Mouse (Mus musculus) G1E (cell line): Measurements from ENCODE around the gene Eed. TPM values are rescaled to one million over a fixed set of nuclear protein-coding genes. Genes with fewer than 3 reads are reported as not detected.
A peak's percentile ranks its signal among the peaks of the same experiment; 100 is the strongest.

ENCODE experiments used
- ATAC-seq: 2 replicates; pipeline ENCODE4 v1.8.0; 2016; ENCODE audit warnings: mild to moderate bottlenecking; ENCODE audit not compliant: insufficient number of reproducible peaks, poor library complexity, low FRiP score, severe bottlenecking; ENCODE audit errors: extremely low read depth
- DNase-seq: peaks from one replicate; pipeline ENCODE4 v3.0.0; 2012; ENCODE audit warnings: low spot score
- H3K27me3 ChIP-seq: 2 replicates; pipeline ENCODE4 v1.6.1; 2012; ENCODE audit warnings: mild to moderate bottlenecking, low read length, inconsistent platforms; ENCODE audit not compliant: insufficient read depth
- H3K36me3 ChIP-seq: replicated peaks from 2 replicates; pipeline ENCODE3; 2012; ENCODE audit warnings: mild to moderate bottlenecking, inconsistent platforms
- H3K4me1 ChIP-seq: 2 replicates; pipeline ENCODE4 v1.6.1; 2012; ENCODE audit warnings: low read depth, low read length, inconsistent platforms, mixed read lengths; ENCODE audit not compliant: insufficient read depth
- H3K4me3 ChIP-seq: 2 replicates; pipeline ENCODE4 v1.5.1; 2012; ENCODE audit warnings: low read depth, mild to moderate bottlenecking, inconsistent platforms, low read length, moderate library complexity, mixed read lengths
- H3K9me3 ChIP-seq: replicated peaks from 2 replicates; pipeline ENCODE4 v1.6.1; 2012; ENCODE audit warnings: inconsistent platforms
- CTCF ChIP-seq: IDR thresholded peaks from 2 replicates; pipeline ENCODE4 v1.5.1; 2012; ENCODE audit warnings: low read depth, low read length, inconsistent platforms, mixed read lengths
- GATA1 ChIP-seq: IDR thresholded peaks from 2 replicates; pipeline ENCODE4 v1.6.1; 2012; ENCODE audit warnings: borderline replicate concordance, low read length, inconsistent platforms, mixed read lengths
- GATA2 ChIP-seq: IDR thresholded peaks from 2 replicates; pipeline ENCODE4 v1.6.1; 2012; ENCODE audit warnings: low read depth, low read length, inconsistent platforms, borderline replicate concordance
- POLR2AphosphoS5 ChIP-seq: IDR thresholded peaks from 2 replicates; pipeline ENCODE4 v1.6.1; 2012; ENCODE audit warnings: low read depth, low read length, inconsistent platforms; ENCODE audit not compliant: insufficient replicate concordance
- TAL1 ChIP-seq: conservative IDR thresholded peaks from 2 replicates; pipeline ENCODE4 v1.6.1; 2012; ENCODE audit warnings: low read depth, low read length, inconsistent platforms, mixed read lengths
- polyA plus RNA-seq: library from polyadenylated mRNA; stranded (reverse); fragments of >175 nt; gene quantifications from 2 replicates; pipeline ENCODE4 v1.2.3, GENCODE M21; 2012
- total RNA-seq, 2 experiments: library from RNA; stranded (forward) in 1 of 2; stranded (reverse) in 1 of 2; fragments of 200-1000 nt in 1 of 2; fragments of >200 nt in 1 of 2; fragmentation: Nextera tagmentation in 1 of 2; gene quantifications; 2 replicates each; pipeline ENCODE4 v1.2.3; 2014 to 2017

The Eed gene
- total and polyA plus RNA-seq, 3 experiments, result 83.5 to 195 (median 137) TPM

GRCm38 (mm10) chr7:89913432-89914158, 67.2 kb downstream of the Eed start:
- no peak for TF ChIP-seq GATA2
- no peak for TF ChIP-seq GATA1
- no peak for TF ChIP-seq POLR2AphosphoS5
- no peak for TF ChIP-seq TAL1
- TF ChIP-seq CTCF, result no peak
- DNase-seq, result no peak
- Histone ChIP-seq H3K9me3 (no peaks in the 10 kb centered on the region), H3K4me1 (peaks cover 3% of the 10 kb centered on the region), H3K4me3 (no peak overlapping the region), H3K27me3 (peaks cover 9% of the 10 kb centered on the region; the same call in 1 of the 2 replicates), H3K36me3 (peaks cover 27% of the 10 kb centered on the region)
- ATAC-seq, result no peak

GRCm38 (mm10) chr7:89912356-89912755, 68.4 kb downstream of the Eed start:
- Histone ChIP-seq H3K27me3 (peaks cover 9% of the 10 kb centered on the region; the same call in 1 of the 2 replicates), H3K36me3 (peaks cover 19% of the 10 kb centered on the region), H3K9me3 (no peaks in the 10 kb centered on the region), H3K4me1 (peaks cover 3% of the 10 kb centered on the region), H3K4me3 (no peak overlapping the region)
- TF ChIP-seq GATA2, result no peak
- TF ChIP-seq GATA1, result no peak
- DNase-seq (no peak), ATAC-seq (no peak)

- no peaks in the 10 kb centered on the region for H3K9me3 ChIP-seq
- DNase-seq (no peak), ATAC-seq (no peak)
- H3K4me3 ChIP-seq, result no peak overlapping the region
- peaks cover 11% of the 10 kb centered on the region for H3K27me3 ChIP-seq
- TF ChIP-seq CTCF, result no peak
- no peak for TF ChIP-seq TAL1
- peaks cover 3% of the 10 kb centered on the region for H3K4me1 ChIP-seq
- no peaks in the 10 kb centered on the region for H3K36me3 ChIP-seq
Observed at GRCm38 (mm10) chr7:89909711-89910110, 71.1 kb downstream of the Eed start.

- Histone ChIP-seq H3K27me3 (peaks cover 11% of the 10 kb centered on the region), H3K9me3 (no peaks in the 10 kb centered on the region), H3K4me1 (peaks cover 3% of the 10 kb centered on the region), H3K4me3 (no peak overlapping the region), H3K36me3 (no peaks in the 10 kb centered on the region)
- DNase-seq (no peak), ATAC-seq (no peak)
- no peak for TF ChIP-seq GATA2
- no peak for TF ChIP-seq GATA1
- no peak for TF ChIP-seq TAL1
Observed at GRCm38 (mm10) chr7:89908899-89909621, 71.7 kb downstream of the Eed start.

GRCm38 (mm10) chr7:89908421-89908820, 72.4 kb downstream of the Eed start:
- ATAC-seq, result no peak
- H3K27me3 ChIP-seq, result peaks cover 11% of the 10 kb centered on the region
- H3K4me1 ChIP-seq, result peaks cover under 1% of the 10 kb centered on the region
- DNase-seq, result no peak
- H3K9me3 ChIP-seq, result no peaks in the 10 kb centered on the region
- no peak for TF ChIP-seq POLR2AphosphoS5
- no peak for TF ChIP-seq TAL1
- TF ChIP-seq GATA1, result no peak
- no peak for TF ChIP-seq GATA2
- no peak for TF ChIP-seq CTCF
- H3K36me3 ChIP-seq, result no peaks in the 10 kb centered on the region
- no peak overlapping the region for H3K4me3 ChIP-seq

GRCm38 (mm10) chr7:89907950-89908349, 72.8 kb downstream of the Eed start:
- peak; percentile 40; the same call in 1 of the 2 replicates for ATAC-seq
- no peaks in the 10 kb centered on the region; the same call in 1 of the 2 replicates for H3K4me1 ChIP-seq
- DNase-seq, result peak; percentile 47
- H3K27me3 ChIP-seq, result peaks cover 11% of the 10 kb centered on the region
- H3K9me3 ChIP-seq, result no peaks in the 10 kb centered on the region
- H3K36me3 ChIP-seq, result no peaks in the 10 kb centered on the region
- H3K4me3 ChIP-seq, result no peak overlapping the region
- TF ChIP-seq CTCF (peak; percentile 90), POLR2AphosphoS5 (no peak), TAL1 (no peak)

Other genes starting within 250 kb of the Eed start
- not detected in 2 replicates for gene Ccdc81, start 77.4 kb downstream of the Eed start, total RNA-seq (2014; fragmentation: Nextera tagmentation)
- not detected in 2 replicates for gene Ccdc81, start 77.4 kb downstream of the Eed start, total RNA-seq (2017)
- not detected in 2 replicates for gene Ccdc81, start 77.4 kb downstream of the Eed start, polyA plus RNA-seq
- 69.9 and 118 TPM in 2 replicates for gene Hikeshi, start 39.8 kb downstream of the Eed start, total RNA-seq (2014; fragmentation: Nextera tagmentation)
- 212 and 255 TPM in 2 replicates for gene Hikeshi, start 39.8 kb downstream of the Eed start, total RNA-seq (2017)
- gene Hikeshi, start 39.8 kb downstream of the Eed start, polyA plus RNA-seq, result 44.1 and 50.0 TPM in 2 replicates
- 367 and 377 TPM in 2 replicates for gene Picalm, start 149.2 kb upstream of the Eed start, total RNA-seq (2014; fragmentation: Nextera tagmentation)
- 155 and 166 TPM in 2 replicates for gene Picalm, start 149.2 kb upstream of the Eed start, total RNA-seq (2017)
- 62.8 and 67.8 TPM in 2 replicates for gene Picalm, start 149.2 kb upstream of the Eed start, polyA plus RNA-seq